Mouse (Mus musculus): ENCODE measurements around the gene Epop. TPM values are rescaled to one million over a fixed set of nuclear protein-coding genes. Genes with fewer than 3 reads are reported as not detected.
"Not testable (repeated sequence)": the region's sequence is repeated elsewhere in the genome, so short reads cannot be mapped to it uniquely, and the experiment has no call there.

Epop gene
- total RNA-seq, 2 experiments from 2014 or later = 2.6 to 2.9 TPM

DNA sequence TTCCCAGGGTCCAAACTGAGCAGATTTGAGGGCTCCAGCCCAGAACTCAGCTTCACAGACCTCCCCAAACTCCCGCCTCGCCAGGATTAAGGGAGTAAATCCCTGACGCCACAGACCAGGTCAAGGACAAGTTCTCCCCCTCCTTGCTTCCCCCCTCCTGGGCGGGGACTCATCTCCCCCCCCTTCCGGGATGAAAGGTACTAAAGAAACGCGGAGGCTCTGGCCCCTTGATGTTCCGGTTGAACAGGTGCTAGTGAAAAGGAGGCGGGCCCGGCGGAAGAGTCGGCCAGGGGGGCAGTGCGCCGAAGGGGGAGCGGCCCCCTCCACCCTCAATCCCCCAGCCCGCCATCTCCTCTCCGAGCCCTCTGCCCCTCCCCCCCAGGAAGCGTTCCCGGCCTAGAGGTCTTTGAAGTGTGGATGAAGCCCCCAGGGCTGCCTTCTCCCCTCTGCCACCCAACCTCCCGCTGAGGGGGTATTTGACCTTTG, 32.2 kb upstream of the Epop start:
- ATAC-seq (replicated peaks; ENCODE audit: low FRiP score, low TSS enrichment, poor library complexity, severe bottlenecking) = no peak

GRCm38 (mm10) chr11:97660734-97661647, 31.5 kb upstream of the Epop start:
- ATAC-seq (replicated peaks; ENCODE audit: low FRiP score, low TSS enrichment, poor library complexity, severe bottlenecking) = no peak

DNA sequence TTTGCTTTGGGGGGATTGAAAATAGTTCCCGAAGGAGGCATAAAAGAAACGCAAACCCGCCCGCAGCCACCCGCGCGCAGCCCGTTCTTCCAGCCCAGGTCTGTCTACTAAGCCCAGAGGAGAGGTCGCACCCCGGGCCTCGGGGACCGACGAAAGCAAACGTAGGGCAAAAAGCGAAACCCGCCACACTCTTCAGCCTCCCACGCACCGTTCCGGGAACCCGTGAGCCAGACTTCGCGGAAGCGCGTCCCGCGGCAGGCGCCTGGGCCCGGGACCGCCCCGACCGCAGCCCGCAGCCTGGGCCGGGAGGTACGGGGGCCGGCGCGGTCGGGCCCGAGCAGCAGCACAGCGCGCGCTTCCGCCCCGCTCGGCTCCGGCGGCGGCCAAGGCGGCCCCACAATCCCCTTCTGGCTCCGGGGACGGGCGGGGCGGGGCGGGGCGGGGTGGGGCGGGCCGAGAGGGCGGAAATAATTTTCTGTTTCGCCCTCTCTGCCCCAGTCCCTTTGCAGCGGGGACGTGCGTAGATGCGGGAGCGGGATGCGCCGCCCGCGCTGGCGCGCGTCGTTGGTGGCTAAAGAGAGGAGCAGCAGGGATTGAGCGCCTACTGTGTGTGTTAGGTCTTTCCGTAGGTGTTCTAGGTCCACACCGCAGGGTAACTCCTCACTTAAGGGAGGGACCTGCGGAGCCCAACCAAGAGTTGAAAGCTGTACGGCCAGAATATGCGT, 30.6 kb upstream of the Epop start:
- peak; percentile 32 for ATAC-seq (replicated peaks; ENCODE audit: low FRiP score, low TSS enrichment, poor library complexity, severe bottlenecking)

GRCm38 (mm10) chr11:97659267-97659989, 29.9 kb upstream of the Epop start:
- no peak for ATAC-seq (replicated peaks; ENCODE audit: low FRiP score, low TSS enrichment, poor library complexity, severe bottlenecking)

GRCm38 (mm10) chr11:97658751-97659266, 29.3 kb upstream of the Epop start:
- peak; percentile 29; the same call in 1 of the 2 replicates for ATAC-seq (replicated peaks; ENCODE audit: low FRiP score, low TSS enrichment, poor library complexity, severe bottlenecking)

DNA sequence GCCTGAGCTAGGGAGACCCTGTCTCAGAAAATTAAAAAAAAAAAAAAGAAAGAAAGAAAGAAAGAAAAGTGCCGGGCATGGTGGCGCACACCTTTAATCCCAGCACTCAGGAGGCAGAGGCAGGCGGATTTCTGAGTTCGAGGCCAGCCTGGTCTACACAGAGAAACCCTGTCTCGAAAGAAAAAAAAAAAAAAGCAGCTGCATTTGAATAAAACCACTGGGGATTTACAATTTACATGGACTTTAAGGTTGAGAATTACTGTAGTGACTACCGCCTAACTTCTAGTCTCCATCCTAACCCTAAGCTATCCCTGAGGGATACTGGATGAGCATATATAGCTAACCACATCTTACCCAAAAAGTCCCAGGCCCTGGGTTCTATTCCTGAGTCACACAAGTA, 28.5 kb upstream of the Epop start:
- not testable (repeated sequence) for ATAC-seq (replicated peaks; ENCODE audit: low FRiP score, low TSS enrichment, poor library complexity, severe bottlenecking)

- ATAC-seq (replicated peaks; ENCODE audit: low FRiP score, low TSS enrichment, poor library complexity, severe bottlenecking) = no peak
These were observed 27.9 kb upstream of the Epop start for GRCm38 (mm10) chr11:97657184-97657945.

DNA sequence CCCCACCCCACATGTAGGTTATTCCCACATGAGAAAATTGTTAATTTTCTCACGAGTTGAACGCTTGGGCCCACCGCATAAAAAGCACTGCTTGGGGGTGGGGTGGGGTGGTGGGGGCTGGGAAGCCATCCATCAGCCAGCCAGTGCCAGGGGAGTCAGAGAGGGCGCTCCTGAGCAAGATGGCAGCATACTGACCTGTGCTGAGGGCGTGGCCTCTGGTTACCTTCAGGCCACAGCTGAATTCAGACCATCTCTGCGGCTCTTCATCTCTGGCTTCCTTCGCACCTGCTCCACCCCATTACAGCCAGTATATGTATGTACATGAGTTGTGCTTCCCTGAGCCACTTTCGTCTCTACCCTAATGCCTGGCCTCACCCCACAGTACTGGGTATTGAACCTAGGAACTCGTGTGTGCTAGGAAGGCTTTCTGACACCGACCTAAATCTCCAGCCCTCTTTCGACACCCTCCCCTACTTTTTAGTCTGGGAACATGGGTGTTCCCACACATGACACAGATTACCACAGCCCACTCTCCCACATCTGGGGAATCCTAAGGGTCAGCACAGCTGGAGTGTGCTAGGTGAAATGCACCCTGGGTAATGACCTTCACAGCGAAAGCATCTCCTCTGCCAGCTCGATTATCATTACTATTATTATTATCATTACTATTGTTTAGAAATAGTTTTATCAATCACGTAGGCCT, 26.9 kb upstream of the Epop start:
- ATAC-seq (replicated peaks; ENCODE audit: low FRiP score, low TSS enrichment, poor library complexity, severe bottlenecking) = no peak

- ATAC-seq (replicated peaks; ENCODE audit: low FRiP score, low TSS enrichment, poor library complexity, severe bottlenecking) = no peak
These were observed 24.7 kb upstream of the Epop start for GRCm38 (mm10) chr11:97654210-97654609.

GRCm38 (mm10) chr11:97653376-97653775, 23.9 kb upstream of the Epop start:
- not testable (repeated sequence) for ATAC-seq (replicated peaks; ENCODE audit: low FRiP score, low TSS enrichment, poor library complexity, severe bottlenecking)

DNA sequence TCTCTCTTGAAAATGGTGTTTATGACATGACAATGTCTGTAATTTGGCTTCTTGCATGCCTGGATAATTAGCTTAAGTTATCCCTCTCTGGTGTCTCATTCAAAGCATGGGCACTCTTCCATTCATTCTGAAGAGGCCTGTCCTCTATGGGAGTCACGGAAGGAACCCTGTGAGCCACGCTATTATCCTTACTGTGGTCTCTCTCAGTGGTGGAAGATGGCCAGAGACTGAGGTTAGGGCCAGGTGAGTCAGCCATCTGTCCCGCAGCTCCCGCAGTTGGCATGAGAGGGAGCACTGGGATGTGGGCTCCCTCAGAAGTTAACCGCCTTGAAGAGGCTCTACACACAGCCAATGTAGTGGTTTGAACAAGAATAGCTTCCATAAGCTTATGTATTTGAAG, 20.8 kb upstream of the Epop start:
- no peak for ATAC-seq (replicated peaks; ENCODE audit: low FRiP score, low TSS enrichment, poor library complexity, severe bottlenecking)

- ATAC-seq (replicated peaks; ENCODE audit: low FRiP score, low TSS enrichment, poor library complexity, severe bottlenecking) = not testable (repeated sequence)
These were observed 19.0 kb upstream of the Epop start for GRCm38 (mm10) chr11:97648541-97648940.

GRCm38 (mm10) chr11:97644834-97645233, 15.3 kb upstream of the Epop start:
- ATAC-seq (replicated peaks; ENCODE audit: low FRiP score, low TSS enrichment, poor library complexity, severe bottlenecking) = no peak

DNA sequence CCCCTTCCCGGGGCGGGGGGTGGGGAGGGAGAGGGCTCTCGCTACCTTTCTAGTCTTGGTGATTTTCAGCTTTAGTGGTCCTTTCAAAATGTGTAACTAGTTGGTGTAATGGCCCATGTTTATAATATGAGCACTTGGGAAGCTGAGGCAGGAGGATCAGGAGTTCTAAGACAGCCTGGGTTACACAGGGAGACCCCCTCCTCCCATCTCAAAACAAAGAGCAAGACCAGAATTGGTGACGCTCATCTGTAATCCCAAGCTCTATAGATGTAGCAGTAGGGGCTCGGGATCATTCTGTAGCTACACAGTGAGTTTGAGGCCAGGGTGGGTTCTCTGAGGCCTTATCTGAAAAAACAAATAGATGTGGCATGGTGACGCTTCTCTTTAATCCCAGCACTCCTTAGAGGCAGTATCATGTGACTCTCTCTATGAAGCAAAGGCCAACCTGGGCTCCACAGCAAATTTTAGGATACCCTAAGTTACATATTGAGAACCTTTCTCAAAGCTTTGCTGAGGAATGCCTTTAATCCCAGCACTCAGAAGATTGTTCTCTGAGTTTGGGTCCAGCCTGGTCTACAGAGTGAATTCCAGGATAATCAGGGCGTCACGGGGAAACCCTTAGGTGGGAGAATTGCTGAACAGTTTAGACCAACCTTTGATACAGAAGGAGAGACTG, 14.0 kb upstream of the Epop start:
- ATAC-seq (replicated peaks; ENCODE audit: low FRiP score, low TSS enrichment, poor library complexity, severe bottlenecking) = no peak

DNA sequence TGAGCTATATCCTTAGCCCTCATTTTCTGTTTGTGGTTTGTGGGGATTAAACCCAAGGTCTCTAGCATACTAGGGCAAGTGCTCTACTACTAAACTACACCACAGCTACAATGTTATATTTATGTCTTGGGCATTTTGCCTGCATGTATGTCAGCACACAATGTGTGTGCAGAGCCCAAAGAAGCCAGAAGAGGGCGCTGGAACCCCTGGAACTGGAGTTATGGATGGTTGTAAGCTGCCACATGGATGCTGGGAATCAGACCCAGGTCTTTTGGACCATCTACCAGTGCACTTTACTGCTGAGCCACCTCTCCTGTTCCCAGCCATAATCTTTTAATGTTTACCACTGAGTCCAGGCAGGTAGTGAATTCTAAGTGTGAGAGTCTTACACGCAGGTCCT, 13.2 kb upstream of the Epop start:
- ATAC-seq (replicated peaks; ENCODE audit: low FRiP score, low TSS enrichment, poor library complexity, severe bottlenecking) = no peak

DNA sequence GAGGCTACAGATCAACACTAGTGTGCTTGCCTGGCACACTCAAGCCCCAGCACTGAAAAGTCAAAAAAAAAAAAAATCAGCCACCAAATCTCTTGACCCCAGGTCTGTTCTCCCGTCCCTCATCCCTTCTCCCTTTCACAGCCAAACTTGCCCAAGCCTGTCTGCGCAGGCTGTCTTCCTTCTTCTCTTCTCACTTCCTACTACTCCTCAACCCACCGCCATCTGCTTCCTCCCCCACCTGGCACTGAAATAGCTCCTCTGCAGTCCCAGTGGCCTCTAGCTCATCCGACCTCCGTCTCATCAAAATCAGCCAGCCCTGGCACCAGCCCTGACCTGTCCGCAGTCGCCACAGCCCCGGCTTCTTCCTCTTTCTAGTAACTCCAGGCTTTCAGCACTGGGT, 12.2 kb upstream of the Epop start:
- ATAC-seq (replicated peaks; ENCODE audit: low FRiP score, low TSS enrichment, poor library complexity, severe bottlenecking) = no peak

DNA sequence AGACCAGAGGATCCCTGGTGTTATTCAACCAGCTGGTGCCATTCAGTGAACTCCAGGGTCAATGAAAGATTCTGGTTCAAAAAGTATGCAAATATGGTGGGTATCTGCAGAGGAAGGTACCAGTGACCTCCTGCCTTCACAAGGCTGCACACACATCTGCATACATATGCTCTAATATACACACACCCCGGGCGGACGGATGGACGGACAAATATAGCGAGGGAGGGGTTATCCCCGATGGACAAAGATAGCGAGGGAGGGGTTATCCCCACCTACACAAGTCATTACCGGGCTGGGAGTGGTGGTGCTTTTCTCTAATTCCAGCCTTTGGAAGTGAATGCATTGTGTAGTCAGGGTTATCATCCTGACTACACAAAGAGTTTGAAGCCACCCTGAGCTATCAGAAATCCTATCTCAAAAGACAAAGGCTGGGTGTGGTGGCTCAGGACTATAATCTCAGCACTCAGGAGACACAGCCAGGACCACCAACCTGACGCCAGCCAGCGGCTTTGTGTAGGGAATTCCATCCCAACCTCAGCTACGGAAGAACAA, 6.0 kb upstream of the Epop start:
- no peak for ATAC-seq (replicated peaks; ENCODE audit: low FRiP score, low TSS enrichment, poor library complexity, severe bottlenecking)

- ATAC-seq (replicated peaks; ENCODE audit: low FRiP score, low TSS enrichment, poor library complexity, severe bottlenecking) = not testable (repeated sequence)
These were observed 2.9 kb upstream of the Epop start for GRCm38 (mm10) chr11:97632440-97632839.

Measured in megakaryocyte-erythroid progenitor cell, adult 5-6 weeks (primary cell).